Mouse (Mus musculus): ENCODE data around the gene Rbms3. TPM values are rescaled to one million over a fixed set of nuclear protein-coding genes. Genes with fewer than 3 reads are reported as not detected.

Gene Rbms3
- total and polyA plus RNA-seq, 3 experiments, result not detected

- dilution Hi-C loops (cut with MboI; ENCODE audit: extremely low pct_ligation_motif_present, extremely low pct_unique_long_range_greater_than_20kb, low sequenced_read_pairs), result no loop called here
- DNase-seq (ENCODE audit: extremely low read depth), result no peak
- Histone ChIP-seq H3K27ac (ENCODE audit: insufficient read depth, low read depth) (no peak overlapping the region), H3K9me3 (replicated peaks; ENCODE audit: low read length) (peaks cover 85% of the 10 kb centered on the region), H3K36me3 (replicated peaks in 1 of 2; ENCODE audit: control insufficient read depth in 1 of 2, insufficient read depth in 1 of 2, low read length in 1 of 2) (no peaks in the 10 kb centered on the region), H3K4me3 (replicated peaks in 1 of 3; ENCODE audit: low read depth in 2 of 3, low read length in 2 of 3, poor library complexity in 1 of 3) (no peak overlapping the region), H3K4me2 (ENCODE audit: insufficient read depth, low read depth, poor library complexity, severe bottlenecking) (no peak overlapping the region), H3K79me2 (replicated peaks; ENCODE audit: control insufficient read depth, extremely low read depth, insufficient read depth, poor library complexity, severe bottlenecking) (no peaks in the 10 kb centered on the region), H3K27me3 (replicated peaks) (no peaks in the 10 kb centered on the region), H3K9ac (ENCODE audit: insufficient read depth, low read depth) (no peak overlapping the region), H3K4me1 (ENCODE audit: control insufficient read depth in 1 of 2, insufficient read depth in 2 of 2) (no peaks in the 10 kb centered on the region)
- in situ Hi-C loops (cut with MboI; ENCODE audit: low pct_ligation_motif_present, low pct_unique_long_range_greater_than_20kb, low sequenced_read_pairs), result no loop called here
- no peak for TF ChIP-seq RAD21 (IDR thresholded peaks at IDR 0.05; ENCODE audit: low read depth, low read length)
- TF ChIP-seq NELFE (IDR thresholded peaks at IDR 0.05; ENCODE audit: low read depth, low read length), result no peak
- no peak for TF ChIP-seq TCF12 (IDR thresholded peaks at IDR 0.05; ENCODE audit: low read depth, low read length)
- no peak for TF ChIP-seq BHLHE40 (IDR thresholded peaks at IDR 0.05; ENCODE audit: low read depth, low read length)
- TF ChIP-seq ELF1 (IDR thresholded peaks at IDR 0.05; ENCODE audit: low read depth, low read length), result no peak
- no peak for TF ChIP-seq MEF2A (IDR thresholded peaks at IDR 0.05; ENCODE audit: borderline replicate concordance, low read depth, low read length)
- no peak for TF ChIP-seq HCFC1 (IDR thresholded peaks at IDR 0.05; ENCODE audit: low read depth, low read length)
- no peak for TF ChIP-seq POLR2AphosphoS2 (IDR thresholded peaks at IDR 0.05; ENCODE audit: low read depth, low read length)
- TF ChIP-seq UBTF (IDR thresholded peaks at IDR 0.05; ENCODE audit: low read depth, low read length), result no peak
- TF ChIP-seq TBP (conservative IDR thresholded peaks at IDR 0.05; ENCODE audit: low read depth, low read length), result no peak
- TF ChIP-seq USF2 (conservative IDR thresholded peaks at IDR 0.05; ENCODE audit: low read depth, low read length), result no peak
These were observed 527.3 kb downstream of the Rbms3 start for GRCm38 (mm10) chr9:117102198-117102930.

- Histone ChIP-seq H3K9me3 (replicated peaks; ENCODE audit: low read length) (peaks cover 72% of the 10 kb centered on the region), H3K4me1 (ENCODE audit: control insufficient read depth in 1 of 2, insufficient read depth in 2 of 2) (no peaks in the 10 kb centered on the region), H3K4me2 (ENCODE audit: insufficient read depth, low read depth, poor library complexity, severe bottlenecking) (no peak overlapping the region), H3K36me3 (replicated peaks in 1 of 2; ENCODE audit: control insufficient read depth in 1 of 2, insufficient read depth in 1 of 2, low read length in 1 of 2) (no peaks in the 10 kb centered on the region), H3K27ac (ENCODE audit: insufficient read depth, low read depth) (no peak overlapping the region), H3K79me2 (replicated peaks; ENCODE audit: control insufficient read depth, extremely low read depth, insufficient read depth, poor library complexity, severe bottlenecking) (no peaks in the 10 kb centered on the region), H3K27me3 (replicated peaks) (no peaks in the 10 kb centered on the region), H3K4me3 (replicated peaks in 1 of 3; ENCODE audit: low read depth in 2 of 3, low read length in 2 of 3, poor library complexity in 1 of 3) (no peak overlapping the region), H3K9ac (ENCODE audit: insufficient read depth, low read depth) (no peak overlapping the region)
- TF ChIP-seq GABPA (IDR thresholded peaks at IDR 0.05; ENCODE audit: insufficient replicate concordance, low read depth, low read length) (no peak), NRF1 (IDR thresholded peaks at IDR 0.05; ENCODE audit: low read depth, low read length) (no peak), JUND (conservative IDR thresholded peaks at IDR 0.05; ENCODE audit: low read depth, low read length) (no peak), ZKSCAN1 (IDR thresholded peaks at IDR 0.05; ENCODE audit: borderline replicate concordance, low read depth, low read length) (no peak), UBTF (IDR thresholded peaks at IDR 0.05; ENCODE audit: low read depth, low read length) (no peak), ZNF384 (IDR thresholded peaks at IDR 0.05; ENCODE audit: low read depth, low read length) (no peak), MAZ (IDR thresholded peaks at IDR 0.05; ENCODE audit: low read depth, low read length) (no peak), USF2 (conservative IDR thresholded peaks at IDR 0.05; ENCODE audit: low read depth, low read length) (no peak), CTCF (conservative IDR thresholded peaks at IDR 0.05 in 1 of 2, IDR thresholded peaks at IDR 0.05 in 1 of 2; ENCODE audit: low read depth in 2 of 2, low read length in 2 of 2) (no peak), POLR2AphosphoS2 (IDR thresholded peaks at IDR 0.05; ENCODE audit: low read depth, low read length) (no peak), ZMIZ1 (IDR thresholded peaks at IDR 0.05; ENCODE audit: low read depth, low read length) (no peak), ZC3H11A (IDR thresholded peaks at IDR 0.05; ENCODE audit: low read depth, low read length) (no peak), BHLHE40 (IDR thresholded peaks at IDR 0.05; ENCODE audit: low read depth, low read length) (no peak), RAD21 (IDR thresholded peaks at IDR 0.05; ENCODE audit: low read depth, low read length) (no peak), TCF12 (IDR thresholded peaks at IDR 0.05; ENCODE audit: low read depth, low read length) (no peak), RCOR1 (conservative IDR thresholded peaks at IDR 0.05; ENCODE audit: low read depth, low read length) (no peak), MYC (IDR thresholded peaks at IDR 0.05; ENCODE audit: low read depth, low read length) (no peak), PAX5 (IDR thresholded peaks at IDR 0.05; ENCODE audit: low read length) (no peak)
- in situ Hi-C loops (cut with MboI; ENCODE audit: low pct_ligation_motif_present, low pct_unique_long_range_greater_than_20kb, low sequenced_read_pairs) (no loop called here), dilution Hi-C loops (cut with MboI; ENCODE audit: extremely low pct_ligation_motif_present, extremely low pct_unique_long_range_greater_than_20kb, low sequenced_read_pairs) (no loop called here)
- DNase-seq (ENCODE audit: extremely low read depth), result no peak
These were observed 529.5 kb downstream of the Rbms3 start for GRCm38 (mm10) chr9:117100181-117100580.
